16 mouse cellular contexts compared by ENCODE assay signal in genomic region chr11:100964180-100964579, GRCm38 (mm10). TPM values are rescaled to one million over a fixed set of nuclear protein-coding genes. Genes with fewer than 3 reads are reported as not detected.
DNase-seq lines count a peak whose midpoint lies in the region; ATAC-seq and TF ChIP-seq lines count a peak whose summit lies in the region.
"Had no signal": no experiment of that assay in that cellular context is flagged by ENCODE, and none has a peak within 500 bp of the region (broad histone marks: within the 10 kb centered on the region; RNA-seq: fewer than 3 reads in every experiment).

No protein-coding gene starts in this region.

- no peaks in the 10 kb centered on the region for H3K9me3 ChIP-seq in heart, embryonic 14.5 days (ENCODE audit: control insufficient read depth, low read length)
- no peaks in the 10 kb centered on the region for H3K9me3 ChIP-seq in intestine, postnatal 0 days (ENCODE audit: control insufficient read depth)
- H3K9me3 ChIP-seq: hindbrain, embryonic 12.5 days; midbrain, embryonic 10.5 days had no signal

- no peak overlapping the region for H3K4me3 ChIP-seq in heart, embryonic 14.5 days (ENCODE audit: control insufficient read depth in 1 of 2, insufficient read depth in 1 of 2, low read depth in 1 of 2, low read length in 2 of 2)
- H3K4me3 ChIP-seq in intestine, postnatal 0 days (ENCODE audit: low read depth, low read length) = no peak overlapping the region
- no peak overlapping the region for H3K4me3 ChIP-seq in layer of hippocampus, adult 2 months
- H3K4me3 ChIP-seq: hindbrain, embryonic 12.5 days; midbrain, embryonic 10.5 days had no signal

- peaks cover 49% of the 10 kb centered on the region for H3K36me3 ChIP-seq in heart, embryonic 14.5 days (ENCODE audit: control insufficient read depth, insufficient read depth, low read length)
- no peaks in the 10 kb centered on the region; the same call in 1 of the 2 replicates for H3K36me3 ChIP-seq in intestine, postnatal 0 days (ENCODE audit: control insufficient read depth, insufficient read depth)
- H3K36me3 ChIP-seq: hindbrain, embryonic 12.5 days; midbrain, embryonic 10.5 days had no signal

- H3K27ac ChIP-seq in heart, embryonic 14.5 days (replicated peaks in 1 of 2; ENCODE audit: control insufficient read depth in 1 of 2, insufficient read depth in 1 of 2, low read depth in 2 of 2, low read length in 2 of 2) = peak overlapping the region in 1 of 2 experiments; percentile 98; a peak in 2 of 4 replicates
- no peak overlapping the region for H3K27ac ChIP-seq in intestine, postnatal 0 days (ENCODE audit: low read depth, low read length)
- no peak overlapping the region for H3K27ac ChIP-seq in layer of hippocampus, adult 2 months
- H3K27ac ChIP-seq: hindbrain, embryonic 12.5 days; midbrain, embryonic 10.5 days had no signal

- H3K4me1 ChIP-seq in heart, embryonic 14.5 days (ENCODE audit: control insufficient read depth in 2 of 2, insufficient read depth in 2 of 2, low read length in 2 of 2) = peaks cover 61 to 93% of the 10 kb centered on the region in 2 experiments
- peaks cover 6% of the 10 kb centered on the region; the same call in 1 of the 2 replicates for H3K4me1 ChIP-seq in intestine, postnatal 0 days (replicated peaks; ENCODE audit: control insufficient read depth, insufficient read depth, low read length)

- DNase-seq in adrenal gland, postnatal 14 days = peak; percentile 56
- DNase-seq in adrenal gland, postnatal 4 days (ENCODE audit: low spot score in 2 of 2) = no peak
- no peak for DNase-seq in heart, postnatal 14 days
- peak; percentile 79 for DNase-seq in adipocyte (ENCODE audit: low spot score)
- no peak for DNase-seq in layer of hippocampus, adult 2 months (ENCODE audit: low spot score in 2 of 2)
- DNase-seq in thymus, adult 18-20 months = no peak
- DNase-seq: cerebellum, adult 9-10 months; forebrain, postnatal 0 days; kidney, postnatal 10 days; right cerebral cortex, adult 18-20 months; thymus, postnatal 4 days had no signal

- intact Hi-C loops in heart, postnatal 14 days (cut with DNase I) = no loop called here

- no peaks in the 10 kb centered on the region for H3K27me3 ChIP-seq in heart, embryonic 14.5 days (ENCODE audit: control insufficient read depth, insufficient read depth, low read length)
- H3K27me3 ChIP-seq in intestine, postnatal 0 days (replicated peaks; ENCODE audit: control insufficient read depth, insufficient read depth, low read length) = peaks cover 1% of the 10 kb centered on the region; the same call in 1 of the 2 replicates

- H3K9ac ChIP-seq in heart, embryonic 14.5 days (ENCODE audit: low read length) = peak overlapping the region; percentile 59
- no peak overlapping the region for H3K9ac ChIP-seq in intestine, postnatal 0 days (ENCODE audit: low read depth, low read length)
- H3K9ac ChIP-seq: forebrain, postnatal 0 days; hindbrain, embryonic 12.5 days had no signal

- no peak overlapping the region for H3K4me2 ChIP-seq in heart, embryonic 14.5 days (ENCODE audit: low read length)
- 0 out of 2 replicates have a peak overlapping the region, but pooled peaks have one; percentile 3 for H3K4me2 ChIP-seq in intestine, postnatal 0 days (replicated peaks; ENCODE audit: low read depth)
- H3K4me2 ChIP-seq: hindbrain, embryonic 12.5 days; liver, embryonic 11.5 days had no signal

- no peak for TF ChIP-seq CTCF in intestine, postnatal 0 days (IDR thresholded peaks at IDR 0.05; ENCODE audit: low read depth)
- no peak for TF ChIP-seq CTCF in layer of hippocampus, adult 2 months (conservative IDR thresholded peaks at IDR 0.05)

- WGBS in heart, embryonic 14.5 days = 84% methylated on average over 7 of the region's 7 CpGs
- WGBS in intestine, postnatal 0 days = 80% methylated on average over 7 of the region's 7 CpGs

- no peak for ATAC-seq in heart, embryonic 14.5 days (ENCODE audit: insufficient number of reproducible peaks, insufficient read depth, low FRiP score, low read depth)
- ATAC-seq in intestine, postnatal 0 days = no peak
- ATAC-seq: forebrain, postnatal 0 days had no signal

RNA-seq across cellular contexts. Expression of gene Cavin1, which starts 6.5 kb away (rescaled TPM):
- 290 and 306 TPM in 2 replicates for total RNA-seq in adrenal gland, postnatal 14 days (2021)
- total RNA-seq in adrenal gland, postnatal 4 days (2021) = 100 to 1,000 TPM; 294 to 319 TPM
- 200 and 204 TPM in 2 replicates for polyA plus RNA-seq in heart, embryonic 14.5 days (2014; fragmentation: Nextera tagmentation; extraction: Ambion mirVana)
- 100 to 1,000 TPM; 336 to 338 TPM for total RNA-seq in heart, postnatal 14 days (2021)
- polyA plus RNA-seq in intestine, postnatal 0 days (2015; fragmentation: Nextera tagmentation; extraction: Ambion mirVana) = 191 and 207 TPM in 2 replicates
- 10 to 100 TPM; 14.3 to 16.3 TPM for total RNA-seq in layer of hippocampus, adult 2 months (2021)

RNA-seq across cellular contexts. Expression of gene Stat3, which starts 24.8 kb away (rescaled TPM):
- total RNA-seq in adrenal gland, postnatal 14 days (2021) = 75.1 and 82.4 TPM in 2 replicates
- 10 to 100 TPM; 72.8 to 74.9 TPM for total RNA-seq in adrenal gland, postnatal 4 days (2021)
- polyA plus RNA-seq in heart, embryonic 14.5 days (2014; fragmentation: Nextera tagmentation; extraction: Ambion mirVana) = 51.8 and 53.3 TPM in 2 replicates
- total RNA-seq in heart, postnatal 14 days (2021) = 100 to 1,000 TPM; 103 to 107 TPM
- 61.2 and 68.6 TPM in 2 replicates for polyA plus RNA-seq in intestine, postnatal 0 days (2015; fragmentation: Nextera tagmentation; extraction: Ambion mirVana)
- total RNA-seq in layer of hippocampus, adult 2 months (2021) = 10 to 100 TPM; 39.5 to 42.3 TPM

RNA-seq across cellular contexts. Expression of gene Atp6v0a1, which starts 45.1 kb away (rescaled TPM):
- 91.3 and 111 TPM in 2 replicates for total RNA-seq in adrenal gland, postnatal 14 days (2021)
- total RNA-seq in adrenal gland, postnatal 4 days (2021) = 100 to 1,000 TPM; 103 to 106 TPM
- 54.8 and 57.2 TPM in 2 replicates for polyA plus RNA-seq in heart, embryonic 14.5 days (2014; fragmentation: Nextera tagmentation; extraction: Ambion mirVana)
- 10 to 100 TPM; 89.3 to 90.2 TPM for total RNA-seq in heart, postnatal 14 days (2021)
- polyA plus RNA-seq in intestine, postnatal 0 days (2015; fragmentation: Nextera tagmentation; extraction: Ambion mirVana) = 62.1 and 67.2 TPM in 2 replicates
- 100 to 1,000 TPM; 457 to 476 TPM for total RNA-seq in layer of hippocampus, adult 2 months (2021)

Comparison
In these comparisons a context has a peak if more than half of its experiments do, and no peak if none do; other contexts are left out.
1. DNase-seq: peak in adrenal gland, postnatal 14 days (single experiment) and adipocyte (single experiment); none in adrenal gland, postnatal 4 days (0 of 2), heart, postnatal 14 days (0 of 2), layer of hippocampus, adult 2 months (0 of 2) and thymus, adult 18-20 months (0 of 2).
2. RNA of gene Cavin1, which starts 6.5 kb away (total RNA-seq): 336 to 338 TPM in heart, postnatal 14 days, 294 to 319 TPM in adrenal gland, postnatal 4 days and 290 to 306 TPM in adrenal gland, postnatal 14 days; 14.3 to 16.3 TPM in layer of hippocampus, adult 2 months; every median in the first group is over 10 times any median in the second.